Mouse (Mus musculus): ENCODE data around the gene Hoxd12. TPM values are rescaled to one million over a fixed set of nuclear protein-coding genes. Genes with fewer than 3 reads are reported as not detected.
A peak's percentile ranks its signal among the peaks of the same experiment; 100 is the strongest.

Hoxd12 gene
- polyA plus RNA-seq, 1 experiment from 2014 or later, result 1.1 TPM

DNA sequence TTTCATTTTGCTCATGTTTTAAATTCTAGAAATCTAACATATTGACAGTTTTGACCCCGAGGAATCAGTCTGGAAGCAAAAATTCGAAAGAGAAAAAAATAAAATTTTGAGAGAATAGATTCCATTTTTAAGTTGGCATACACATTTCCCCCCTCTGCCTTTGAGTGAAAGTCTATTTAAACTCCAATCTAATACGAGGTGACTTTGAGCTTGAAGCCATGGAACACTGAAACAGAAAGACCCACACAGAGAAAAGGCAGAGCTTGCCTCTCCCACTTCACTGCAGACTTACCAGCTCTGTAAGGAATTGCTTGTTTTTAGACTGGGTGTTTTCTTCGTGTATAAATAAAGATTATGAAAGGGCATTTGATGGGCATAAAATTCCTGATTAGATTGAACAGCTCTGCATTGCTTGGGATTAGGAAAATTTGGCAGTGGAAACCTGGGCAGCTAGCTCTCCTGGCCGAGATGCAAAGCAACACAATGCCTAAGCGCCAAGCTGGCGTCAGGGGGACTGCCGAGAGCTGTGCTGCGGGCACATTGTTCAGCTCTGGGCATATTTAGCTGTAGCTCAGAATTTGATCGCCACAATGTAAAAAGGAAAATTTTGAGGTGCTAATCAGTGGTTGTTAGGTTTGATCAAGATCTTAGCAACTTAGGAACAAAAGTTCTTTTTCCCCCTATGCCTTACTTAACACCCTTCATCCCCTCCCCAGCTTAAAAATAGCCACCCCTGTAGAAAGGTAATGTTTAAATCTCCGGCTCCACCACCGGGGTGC is 14.2 kb downstream of the Hoxd12 start:
- no peak overlapping the region for H3K4me3 ChIP-seq
- H3K27me3 ChIP-seq (ENCODE audit: insufficient read depth, poor library complexity, severe bottlenecking), result peaks cover 98% of the 10 kb centered on the region
- peaks cover 14% of the 10 kb centered on the region; the same call in 1 of the 2 replicates for H3K4me1 ChIP-seq
- 2% methylated on average over 12 of the region's 12 CpGs for WGBS
- no peaks in the 10 kb centered on the region for H3K9me3 ChIP-seq
- H3K36me3 ChIP-seq, result no peaks in the 10 kb centered on the region
- H3K27ac ChIP-seq, result no peak overlapping the region
- no peak for DNase-seq (ENCODE audit: low spot score)

DNA sequence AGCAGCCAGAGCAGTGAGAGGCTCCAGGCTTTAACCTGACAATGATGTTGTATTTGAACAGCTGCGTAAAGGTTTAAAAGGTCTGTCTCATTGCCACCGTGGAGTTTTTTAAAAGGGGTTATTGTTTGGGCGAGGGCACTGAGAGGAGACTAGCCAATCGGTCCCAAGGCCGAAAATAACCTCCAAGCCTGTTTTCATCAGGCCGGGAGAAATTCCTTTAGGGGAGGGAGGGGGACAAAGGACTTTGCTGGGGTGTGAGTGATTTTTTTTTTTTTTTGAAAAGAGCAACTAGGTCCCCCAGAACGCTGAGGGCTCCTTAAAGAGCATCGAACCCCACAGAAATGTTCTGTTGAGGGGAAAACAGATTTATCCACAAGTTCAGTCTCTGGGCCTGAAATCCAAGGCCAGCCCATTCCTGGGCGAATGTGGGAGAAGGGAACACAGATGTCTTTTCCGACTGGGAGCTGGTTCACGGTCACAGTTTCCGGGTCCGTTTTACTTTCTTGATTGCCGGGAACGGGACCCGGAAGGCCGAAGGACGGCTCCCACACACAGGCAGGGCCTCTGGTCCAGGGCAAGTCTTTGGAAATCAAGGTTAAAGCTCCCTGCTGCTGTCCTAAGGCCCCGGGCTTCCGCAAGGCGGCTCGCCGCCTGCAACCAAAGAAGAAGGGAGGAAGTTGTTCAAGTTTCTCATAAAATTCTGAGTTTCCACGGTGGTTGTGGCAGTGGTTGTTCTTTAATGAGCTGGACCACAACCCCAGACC is 14.9 kb downstream of the Hoxd12 start:
- no peak overlapping the region for H3K27ac ChIP-seq
- under 1% methylated on average over 24 of the region's 24 CpGs for WGBS
- H3K36me3 ChIP-seq, result no peaks in the 10 kb centered on the region
- H3K4me1 ChIP-seq, result peaks cover 14% of the 10 kb centered on the region; the same call in 1 of the 2 replicates
- H3K9me3 ChIP-seq, result no peaks in the 10 kb centered on the region
- peak; percentile 75 for DNase-seq (ENCODE audit: low spot score)
- no peak overlapping the region for H3K4me3 ChIP-seq
- peaks cover 98% of the 10 kb centered on the region for H3K27me3 ChIP-seq (ENCODE audit: insufficient read depth, poor library complexity, severe bottlenecking)

DNA sequence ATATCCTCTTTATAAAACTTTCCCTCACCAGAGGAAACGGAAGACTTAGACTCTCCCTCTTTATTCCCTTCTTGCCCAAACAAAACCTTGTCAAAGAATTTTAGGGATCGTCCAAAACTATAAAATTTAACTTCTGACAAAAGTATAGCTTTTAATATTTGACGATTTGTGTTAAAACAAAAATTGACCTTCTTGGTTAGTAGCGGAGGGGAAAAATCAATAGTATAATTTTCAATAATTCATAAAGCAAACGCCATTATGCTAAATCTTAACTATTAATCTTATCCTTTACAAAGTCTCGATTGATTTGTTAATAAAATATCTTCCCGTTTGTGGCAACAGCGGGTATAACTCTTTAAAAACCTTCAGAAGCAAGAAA is 15.5 kb downstream of the Hoxd12 start:
- H3K4me1 ChIP-seq, result peaks cover 14% of the 10 kb centered on the region; the same call in 1 of the 2 replicates
- H3K27me3 ChIP-seq (ENCODE audit: insufficient read depth, poor library complexity, severe bottlenecking), result peaks cover 98% of the 10 kb centered on the region
- no peak overlapping the region for H3K4me3 ChIP-seq
- H3K9me3 ChIP-seq, result no peaks in the 10 kb centered on the region
- H3K27ac ChIP-seq, result no peak overlapping the region
- no peak for DNase-seq (ENCODE audit: low spot score)
- 5% methylated on average over 8 of the region's 8 CpGs for WGBS
- H3K36me3 ChIP-seq, result no peaks in the 10 kb centered on the region

DNA sequence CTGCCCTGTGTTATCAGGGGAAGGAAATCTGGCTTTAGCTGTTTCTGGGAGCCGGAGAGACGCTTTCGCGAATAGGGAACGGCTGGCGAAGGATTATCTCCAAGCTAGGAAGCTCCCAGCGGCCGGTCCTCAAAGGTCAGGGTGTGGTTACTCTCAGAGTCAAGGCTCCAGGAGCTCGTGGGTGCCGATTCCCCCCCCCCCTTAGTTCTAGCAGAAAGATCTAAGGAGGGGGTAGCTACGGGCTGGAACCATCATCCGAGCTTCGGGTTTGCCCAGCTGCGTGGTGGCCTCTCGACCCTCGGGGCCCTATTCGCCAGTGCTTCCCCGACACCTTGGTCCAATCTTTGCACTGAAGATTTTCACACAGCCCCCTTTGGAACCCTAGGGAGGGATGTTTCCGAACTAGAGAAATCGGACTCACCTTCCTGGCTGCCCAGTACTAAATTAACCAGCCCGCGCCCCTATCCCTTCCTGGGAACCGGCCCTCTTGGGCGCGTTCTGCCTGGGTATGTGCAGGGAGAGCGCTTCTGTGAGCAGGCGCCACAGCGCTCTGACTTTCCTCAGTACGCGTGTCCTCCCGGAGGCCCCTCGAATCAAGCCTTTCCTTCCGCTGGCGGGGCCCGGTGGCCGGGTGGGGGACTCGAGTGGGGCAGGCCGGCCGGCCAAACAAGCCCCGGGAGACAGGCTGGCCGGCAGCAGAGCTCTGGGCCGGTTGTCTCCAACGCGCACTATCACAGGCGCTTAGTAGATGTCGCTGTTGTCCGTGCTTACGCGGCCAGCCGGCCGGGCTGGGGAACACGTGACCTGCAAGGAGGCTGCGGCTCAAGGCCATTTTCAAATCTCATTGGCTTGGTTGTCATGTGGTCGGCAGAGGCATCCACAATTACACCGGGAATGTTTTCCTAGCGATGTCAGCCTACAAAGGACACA is 16.5 kb downstream of the Hoxd12 start, which contains the start of gene Hoxd10:
Gene Hoxd10, plus strand, starts transcription at position 903 of the 930 bp plus-strand sequence.
- Histone ChIP-seq H3K27ac (no peak within 1 kb of the TSS), H3K9me3 (no peaks in the 10 kb centered on the region), H3K27me3 (ENCODE audit: insufficient read depth, poor library complexity, severe bottlenecking) (peaks cover 98% of the 10 kb centered on the region), H3K36me3 (no peaks in the 10 kb centered on the region), H3K4me3 (peak within 1 kb of the TSS; percentile 49), H3K4me1 (peaks cover 14% of the 10 kb centered on the region; the same call in 1 of the 2 replicates)
- peak; percentile 89 for DNase-seq (ENCODE audit: low spot score)
- 1% methylated on average over 56 of the region's 56 CpGs for WGBS

DNA sequence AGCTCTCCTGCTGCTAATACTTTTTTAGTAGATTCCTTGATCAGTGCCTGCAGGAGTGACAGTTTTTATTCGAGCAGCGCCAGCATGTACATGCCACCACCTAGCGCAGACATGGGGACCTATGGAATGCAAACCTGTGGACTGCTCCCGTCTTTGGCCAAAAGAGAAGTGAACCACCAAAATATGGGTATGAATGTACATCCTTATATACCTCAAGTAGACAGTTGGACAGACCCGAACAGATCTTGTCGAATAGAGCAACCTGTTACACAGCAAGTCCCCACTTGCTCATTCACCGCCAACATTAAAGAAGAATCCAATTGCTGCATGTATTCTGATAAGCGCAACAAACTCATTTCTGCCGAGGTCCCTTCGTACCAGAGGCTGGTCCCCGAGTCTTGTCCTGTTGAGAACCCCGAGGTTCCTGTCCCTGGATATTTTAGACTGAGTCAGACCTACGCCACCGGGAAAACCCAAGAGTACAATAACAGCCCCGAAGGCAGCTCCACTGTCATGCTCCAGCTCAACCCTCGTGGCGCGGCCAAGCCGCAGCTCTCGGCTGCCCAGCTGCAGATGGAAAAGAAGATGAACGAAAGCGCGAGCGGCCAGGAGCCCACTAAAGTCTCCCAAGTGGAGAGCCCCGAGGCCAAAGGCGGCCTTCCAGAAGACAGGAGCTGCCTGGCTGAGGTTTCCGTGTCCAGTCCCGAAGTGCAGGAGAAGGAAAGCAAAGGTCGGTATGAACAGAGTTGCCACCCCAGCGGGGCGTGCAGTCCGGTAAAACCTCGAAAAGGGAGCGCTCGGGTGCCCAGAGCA is 17.4 kb downstream of the Hoxd12 start:
- peaks cover 98% of the 10 kb centered on the region for H3K27me3 ChIP-seq (ENCODE audit: insufficient read depth, poor library complexity, severe bottlenecking)

DNA sequence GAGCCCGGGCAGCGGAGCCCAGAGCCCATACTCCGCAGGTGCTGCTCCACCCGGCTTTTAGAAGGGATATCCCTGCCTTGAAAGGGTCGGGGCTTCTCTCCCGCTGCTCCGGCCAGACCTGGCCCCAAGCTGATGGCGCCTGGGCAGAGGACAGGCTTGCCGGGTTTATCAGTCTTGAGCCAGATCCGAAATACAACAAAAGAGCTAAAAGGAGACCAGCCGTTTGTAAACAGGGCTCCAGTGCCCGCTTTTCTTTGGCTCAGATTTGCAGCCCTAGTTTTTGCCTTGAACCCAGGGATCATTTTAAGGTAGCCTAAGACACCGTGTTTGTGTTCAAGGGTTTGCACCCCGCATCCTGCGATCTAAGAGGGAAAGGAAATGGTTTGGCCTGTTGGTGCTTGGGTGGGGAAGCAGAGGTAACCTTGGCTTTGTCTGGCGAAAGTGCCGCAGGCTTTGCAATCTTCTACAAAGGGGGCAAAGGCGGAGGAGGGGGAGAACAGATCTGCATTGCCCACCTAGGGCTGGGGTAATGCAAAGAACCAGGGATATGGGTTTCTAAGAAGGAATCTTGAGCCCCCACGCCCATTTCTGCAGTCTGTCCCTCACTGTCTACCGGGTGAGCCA is 18.1 kb downstream of the Hoxd12 start:
- no peak overlapping the region for H3K27ac ChIP-seq
- H3K9me3 ChIP-seq, result no peaks in the 10 kb centered on the region
- peak overlapping the region; percentile 49; the same call in 1 of the 2 replicates for H3K4me3 ChIP-seq
- no peaks in the 10 kb centered on the region for H3K36me3 ChIP-seq
- peaks cover 98% of the 10 kb centered on the region for H3K27me3 ChIP-seq (ENCODE audit: insufficient read depth, poor library complexity, severe bottlenecking)
- H3K4me1 ChIP-seq, result peaks cover 16% of the 10 kb centered on the region
- 1% methylated on average over 20 of the region's 20 CpGs for WGBS
- DNase-seq (ENCODE audit: low spot score), result no peak

More for the DNA sequence above, 17.4 kb downstream of the Hoxd12 start:
- H3K9me3 ChIP-seq, result no peaks in the 10 kb centered on the region
- H3K27ac ChIP-seq, result no peak overlapping the region
- no peaks in the 10 kb centered on the region for H3K36me3 ChIP-seq
- H3K4me3 ChIP-seq, result peak overlapping the region; percentile 49
- 5% methylated on average over 35 of the region's 35 CpGs for WGBS
- H3K4me1 ChIP-seq, result peaks cover 14% of the 10 kb centered on the region; the same call in 1 of the 2 replicates
- no peak for DNase-seq (ENCODE audit: low spot score)

DNA sequence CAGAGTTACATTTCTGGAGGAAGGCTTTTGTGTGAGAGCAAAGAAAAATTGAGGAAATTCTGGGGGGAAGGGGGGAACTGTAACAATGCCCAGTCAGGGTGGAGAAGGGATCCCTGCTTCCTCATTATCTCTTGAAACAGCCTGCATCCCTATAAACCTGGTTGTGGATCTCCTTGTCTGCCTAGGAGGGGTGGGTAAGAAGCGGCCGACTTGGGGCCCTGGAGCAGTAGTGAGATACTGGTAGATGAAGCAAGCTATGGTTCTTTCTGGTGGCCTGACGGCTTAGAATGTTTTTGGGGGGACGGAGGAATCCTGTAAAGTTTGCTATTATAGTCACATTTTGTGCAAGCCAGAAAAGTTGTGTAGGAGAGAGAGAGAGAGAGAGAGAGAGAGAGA is 18.6 kb downstream of the Hoxd12 start:
- Histone ChIP-seq H3K9me3 (no peaks in the 10 kb centered on the region), H3K36me3 (no peaks in the 10 kb centered on the region), H3K4me1 (peaks cover 21% of the 10 kb centered on the region), H3K27ac (no peak overlapping the region), H3K27me3 (ENCODE audit: insufficient read depth, poor library complexity, severe bottlenecking) (peaks cover 98% of the 10 kb centered on the region), H3K4me3 (no peak overlapping the region)
- no peak for DNase-seq (ENCODE audit: low spot score)
- 8% methylated on average over 4 of the region's 4 CpGs for WGBS

DNA sequence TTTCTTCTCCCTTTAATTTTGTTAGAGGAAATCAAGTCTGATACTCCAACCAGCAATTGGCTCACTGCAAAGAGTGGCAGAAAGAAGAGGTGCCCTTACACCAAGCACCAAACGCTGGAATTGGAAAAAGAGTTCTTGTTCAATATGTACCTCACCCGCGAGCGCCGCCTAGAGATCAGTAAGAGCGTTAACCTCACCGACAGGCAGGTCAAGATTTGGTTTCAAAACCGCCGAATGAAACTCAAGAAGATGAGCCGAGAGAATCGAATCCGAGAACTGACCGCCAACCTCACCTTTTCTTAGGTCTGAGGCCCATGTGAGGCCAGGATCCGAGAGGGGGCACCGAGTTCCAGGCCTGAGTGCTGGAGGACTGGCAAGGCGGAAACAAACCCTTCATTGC is 19.3 kb downstream of the Hoxd12 start:
- Histone ChIP-seq H3K27me3 (ENCODE audit: insufficient read depth, poor library complexity, severe bottlenecking) (peaks cover 98% of the 10 kb centered on the region), H3K4me3 (no peak overlapping the region), H3K4me1 (peaks cover 22% of the 10 kb centered on the region), H3K27ac (no peak overlapping the region), H3K9me3 (no peaks in the 10 kb centered on the region), H3K36me3 (no peaks in the 10 kb centered on the region)
- peak; percentile 75 for DNase-seq (ENCODE audit: low spot score)
- WGBS, result 2% methylated on average over 16 of the region's 16 CpGs

DNA sequence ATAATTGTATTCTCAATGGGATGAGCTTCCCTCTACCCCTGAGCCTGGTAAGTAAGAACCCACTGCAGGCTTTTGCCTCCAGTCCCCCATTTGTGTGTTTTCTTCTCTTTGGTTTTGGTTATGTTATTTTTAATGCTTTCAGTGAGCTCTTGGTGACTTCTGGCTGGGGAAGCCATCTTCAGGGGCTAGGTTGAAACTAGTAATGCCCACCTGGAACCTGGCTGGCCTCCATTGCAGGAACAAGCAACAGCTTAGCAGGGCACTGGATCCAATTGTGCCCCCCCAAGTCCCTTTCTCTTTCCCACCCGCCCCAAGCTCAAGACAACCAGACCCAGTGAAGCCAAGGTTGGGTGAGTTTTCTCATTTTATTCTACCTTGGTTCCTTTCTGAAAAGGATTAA is 20.6 kb downstream of the Hoxd12 start:
- Histone ChIP-seq H3K27ac (no peak overlapping the region), H3K9me3 (no peaks in the 10 kb centered on the region), H3K27me3 (ENCODE audit: insufficient read depth, poor library complexity, severe bottlenecking) (peaks cover 100% of the 10 kb centered on the region), H3K4me3 (no peak overlapping the region), H3K4me1 (peaks cover 22% of the 10 kb centered on the region), H3K36me3 (no peaks in the 10 kb centered on the region)
- DNase-seq (ENCODE audit: low spot score), result peak; percentile 74
- 4% methylated on average over 1 of the region's 1 CpGs for WGBS

DNA sequence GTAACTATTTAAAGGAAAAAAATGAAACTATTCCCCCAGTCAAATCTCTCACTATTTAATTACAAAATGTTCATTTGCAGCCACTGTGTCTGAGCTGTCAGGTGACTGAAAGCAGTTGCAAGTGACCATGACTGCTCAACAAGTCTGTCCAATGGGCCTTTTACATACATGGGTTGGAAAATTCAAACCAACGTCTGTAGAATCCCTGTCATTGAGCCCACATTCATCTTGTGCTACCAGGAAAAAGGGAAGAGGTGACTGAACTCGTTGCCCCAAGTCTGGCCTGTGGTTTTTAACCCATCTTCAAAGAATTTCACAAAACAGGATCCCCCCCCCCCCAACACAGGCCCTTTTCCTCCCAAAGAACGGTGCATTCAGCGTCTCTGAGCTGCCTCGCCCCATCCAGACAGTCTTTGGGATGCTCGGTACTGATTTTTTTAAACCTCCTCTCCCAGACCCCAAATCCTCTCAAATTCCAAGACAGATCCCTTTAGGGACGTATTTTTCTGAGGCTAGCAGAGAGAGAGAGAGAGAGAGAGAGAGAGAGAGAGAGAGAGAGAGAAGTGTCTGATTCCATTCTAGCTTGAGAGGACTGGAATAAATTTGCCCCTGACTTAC is 21.1 kb downstream of the Hoxd12 start:
- Histone ChIP-seq H3K27me3 (ENCODE audit: insufficient read depth, poor library complexity, severe bottlenecking) (peaks cover 100% of the 10 kb centered on the region), H3K9me3 (no peaks in the 10 kb centered on the region), H3K36me3 (no peaks in the 10 kb centered on the region), H3K4me1 (peaks cover 22% of the 10 kb centered on the region), H3K27ac (no peak overlapping the region), H3K4me3 (no peak overlapping the region)
- 4% methylated on average over 7 of the region's 7 CpGs for WGBS
- no peak for DNase-seq (ENCODE audit: low spot score)
